Mouse (Mus musculus) liver, embryonic 12.5 days (tissue): ENCODE results near the gene Cavin2. TPM values are rescaled to one million over a fixed set of nuclear protein-coding genes. Genes with fewer than 3 reads are reported as not detected.

Source experiments
- ATAC-seq: fragments of 200-750 bp; cut with Nextera tagmentation; 2 replicates; pipeline ENCODE4 v1.8.0; 2017; ENCODE audit warnings: moderate number of reproducible peaks, mild to moderate bottlenecking, moderate library complexity
- H3K27ac ChIP-seq: fragments of 300-500 bp; sonication (generic); 2 replicates; pipeline ENCODE4 v1.5.1; 2016; ENCODE audit warnings: mild to moderate bottlenecking
- H3K27me3 ChIP-seq: fragments of 300-500 bp; sonication (generic); replicated peaks from 2 replicates; pipeline ENCODE4 v1.6.1; 2016; ENCODE audit warnings: mild to moderate bottlenecking, moderate library complexity
- H3K36me3 ChIP-seq: fragments of 300-500 bp; sonication (generic); 2 replicates; pipeline ENCODE4 v1.6.1; 2016; ENCODE audit warnings: mild to moderate bottlenecking, moderate library complexity
- H3K4me1 ChIP-seq: fragments of 300-500 bp; sonication (generic); 2 replicates; pipeline ENCODE4 v1.6.1; 2016
- H3K4me2 ChIP-seq: fragments of 300-500 bp; sonication (generic); 2 replicates; pipeline ENCODE4 v1.6.1; 2016; ENCODE audit warnings: mild to moderate bottlenecking, moderate library complexity
- H3K4me3 ChIP-seq: fragments of 300-500 bp; sonication (generic); 2 replicates; pipeline ENCODE4 v1.5.1; 2016; ENCODE audit warnings: mild to moderate bottlenecking, moderate library complexity
- H3K9ac ChIP-seq: fragments of 300-500 bp; sonication (generic); 2 replicates; pipeline ENCODE4 v1.6.1; 2016; ENCODE audit warnings: mild to moderate bottlenecking, moderate library complexity
- H3K9me3 ChIP-seq: fragments of 300-500 bp; sonication (generic); replicated peaks from 2 replicates; pipeline ENCODE4 v1.6.1; 2016; ENCODE audit warnings: mild to moderate bottlenecking, moderate library complexity
- WGBS: fragments of 180-500 bp; shearing (Covaris S2); methylation state at CpG from one replicate; pipeline ENCODE4 v1.1.7; 2016; ENCODE audit not compliant: insufficient replicate concordance; 5-methylcytosine and 5-hydroxymethylcytosine counted together
- polyA plus RNA-seq: library from polyadenylated mRNA; unstranded; fragments of >200 nt; fragmentation: Nextera tagmentation; extraction: Ambion mirVana; gene quantifications from 2 replicates; pipeline ENCODE4 v1.2.1, GENCODE M21; 2016

Gene Cavin2
- polyA plus RNA-seq, 1 experiment from 2014 or later: 30.9 TPM

- WGBS: 39% methylated on average over 1 of the region's 1 CpGs
- Histone ChIP-seq H3K36me3 (no peaks in the 10 kb centered on the region), H3K27me3 (no peaks in the 10 kb centered on the region), H3K9me3 (no peaks in the 10 kb centered on the region), H3K4me3 (no peak overlapping the region), H3K4me2 (no peak overlapping the region), H3K4me1 (no peaks in the 10 kb centered on the region), H3K27ac (no peak overlapping the region), H3K9ac (no peak overlapping the region)
- no peak for ATAC-seq
These were observed 39.6 kb downstream of the Cavin2 start for GRCm38 (mm10) chr1:51328541-51328940.

GRCm38 (mm10) chr1:51332986-51333385, 44.1 kb downstream of the Cavin2 start:
- H3K4me3 ChIP-seq: no peak overlapping the region
- no peaks in the 10 kb centered on the region for H3K27me3 ChIP-seq
- no peaks in the 10 kb centered on the region for H3K4me1 ChIP-seq
- ATAC-seq: no peak
- no peak overlapping the region for H3K9ac ChIP-seq
- H3K9me3 ChIP-seq: no peaks in the 10 kb centered on the region
- H3K27ac ChIP-seq: no peak overlapping the region
- no peaks in the 10 kb centered on the region for H3K36me3 ChIP-seq
- peak overlapping the region; percentile 51 for H3K4me2 ChIP-seq
- 43% methylated on average over 6 of the region's 6 CpGs for WGBS

- WGBS: 12% methylated on average over 18 of the region's 18 CpGs
- H3K9ac ChIP-seq: no peak overlapping the region
- peak; percentile 40; the same call in 1 of the 2 replicates for ATAC-seq
These were observed 44.8 kb downstream of the Cavin2 start for GRCm38 (mm10) chr1:51333557-51334285.

GRCm38 (mm10) chr1:51334289-51334688, 45.4 kb downstream of the Cavin2 start:
- Histone ChIP-seq H3K4me1 (no peaks in the 10 kb centered on the region), H3K27ac (no peak overlapping the region), H3K36me3 (no peaks in the 10 kb centered on the region), H3K4me2 (peak overlapping the region; percentile 51; the same call in 1 of the 2 replicates), H3K9me3 (no peaks in the 10 kb centered on the region), H3K4me3 (no peak overlapping the region), H3K9ac (no peak overlapping the region), H3K27me3 (no peaks in the 10 kb centered on the region)
- no peak; the same call in 1 of the 2 replicates for ATAC-seq
- 11% methylated on average over 6 of the region's 6 CpGs for WGBS

More at GRCm38 (mm10) chr1:51333557-51334285, 44.8 kb downstream of the Cavin2 start:
- Histone ChIP-seq H3K4me2 (peak overlapping the region; percentile 51), H3K36me3 (no peaks in the 10 kb centered on the region), H3K27me3 (no peaks in the 10 kb centered on the region), H3K27ac (no peak overlapping the region), H3K4me1 (no peaks in the 10 kb centered on the region), H3K9me3 (no peaks in the 10 kb centered on the region), H3K4me3 (peak overlapping the region; percentile 27)

GRCm38 (mm10) chr1:51335081-51335480, 46.2 kb downstream of the Cavin2 start:
- no peaks in the 10 kb centered on the region for H3K9me3 ChIP-seq
- H3K9ac ChIP-seq: no peak overlapping the region
- no peak for ATAC-seq
- WGBS: 62% methylated on average over 2 of the region's 2 CpGs
- no peak overlapping the region for H3K4me3 ChIP-seq
- H3K36me3 ChIP-seq: no peaks in the 10 kb centered on the region
- no peaks in the 10 kb centered on the region for H3K27me3 ChIP-seq
- no peak overlapping the region for H3K27ac ChIP-seq
- H3K4me2 ChIP-seq: no peak overlapping the region
- no peaks in the 10 kb centered on the region for H3K4me1 ChIP-seq

- no peak overlapping the region for H3K9ac ChIP-seq
- WGBS: 59% methylated on average over 3 of the region's 3 CpGs
- no peak for ATAC-seq
- H3K4me2 ChIP-seq: no peak overlapping the region
- H3K36me3 ChIP-seq: no peaks in the 10 kb centered on the region
- H3K4me1 ChIP-seq: no peaks in the 10 kb centered on the region
- H3K27me3 ChIP-seq: no peaks in the 10 kb centered on the region
- H3K27ac ChIP-seq: no peak overlapping the region
- peaks cover 5% of the 10 kb centered on the region for H3K9me3 ChIP-seq
- H3K4me3 ChIP-seq: no peak overlapping the region
These were observed 55.2 kb downstream of the Cavin2 start for GRCm38 (mm10) chr1:51344160-51344559.

- no peak for ATAC-seq
- no peak overlapping the region for H3K4me3 ChIP-seq
These were observed 58.7 kb downstream of the Cavin2 start for GRCm38 (mm10) chr1:51347596-51347995.

GRCm38 (mm10) chr1:51348631-51349030, 59.7 kb downstream of the Cavin2 start:
- H3K4me3 ChIP-seq: no peak overlapping the region
- no peak overlapping the region for H3K27ac ChIP-seq
- H3K9ac ChIP-seq: no peak overlapping the region
- 78% methylated on average over 7 of the region's 7 CpGs for WGBS
- H3K27me3 ChIP-seq: no peaks in the 10 kb centered on the region
- ATAC-seq: no peak
- H3K4me1 ChIP-seq: no peaks in the 10 kb centered on the region
- no peak overlapping the region for H3K4me2 ChIP-seq
- peaks cover 5% of the 10 kb centered on the region for H3K9me3 ChIP-seq
- no peaks in the 10 kb centered on the region for H3K36me3 ChIP-seq

More at GRCm38 (mm10) chr1:51347596-51347995, 58.7 kb downstream of the Cavin2 start:
- no peak overlapping the region for H3K4me2 ChIP-seq
- H3K27ac ChIP-seq: no peak overlapping the region
- peaks cover 5% of the 10 kb centered on the region for H3K9me3 ChIP-seq
- no peak overlapping the region for H3K9ac ChIP-seq
- no peaks in the 10 kb centered on the region for H3K36me3 ChIP-seq
- H3K4me1 ChIP-seq: no peaks in the 10 kb centered on the region
- 73% methylated on average over 3 of the region's 3 CpGs for whole genome bisulfite sequencing
- no peaks in the 10 kb centered on the region for H3K27me3 ChIP-seq

- H3K36me3 ChIP-seq: no peaks in the 10 kb centered on the region
- ATAC-seq: no peak
- peaks cover 5% of the 10 kb centered on the region for H3K9me3 ChIP-seq
- no peak overlapping the region for H3K4me2 ChIP-seq
- H3K27ac ChIP-seq: no peak overlapping the region
- H3K4me3 ChIP-seq: no peak overlapping the region
- WGBS: 53% methylated on average over 7 of the region's 7 CpGs
- no peaks in the 10 kb centered on the region for H3K27me3 ChIP-seq
- H3K4me1 ChIP-seq: no peaks in the 10 kb centered on the region
- no peak overlapping the region for H3K9ac ChIP-seq
These were observed 60.5 kb downstream of the Cavin2 start for GRCm38 (mm10) chr1:51349291-51349967.

Other genes starting within 250 kb of the Cavin2 start
- 5.3 and 6.8 TPM in 2 replicates for gene Nabp1, start 189.3 kb downstream of the Cavin2 start, polyA plus RNA-seq